Mouse (Mus musculus) liver, embryonic 13.5 days (tissue): Measurements from ENCODE around the gene Itga9. TPM values are rescaled to one million over a fixed set of nuclear protein-coding genes. Genes with fewer than 3 reads are reported as not detected.

Experiments used
- ATAC-seq: fragments of 200-750 bp; cut with Nextera tagmentation; 2 replicates; pipeline ENCODE4 v1.8.0; 2017; ENCODE audit warnings: low read depth, mild to moderate bottlenecking, moderate number of reproducible peaks, moderate library complexity
- DNase-seq: peaks from one replicate; pipeline ENCODE4 v3.0.0; 2022
- H3K27ac ChIP-seq: fragments of 300-500 bp; sonication (generic); 2 replicates; pipeline ENCODE4 v1.5.1; 2015; ENCODE audit warnings: moderate library complexity, mild to moderate bottlenecking, inconsistent platforms
- H3K27me3 ChIP-seq: fragments of 300-500 bp; sonication (generic); 2 replicates; pipeline ENCODE4 v1.6.1; 2015; ENCODE audit warnings: mild to moderate bottlenecking, inconsistent platforms
- H3K36me3 ChIP-seq: fragments of 300-500 bp; sonication (generic); 2 replicates; pipeline ENCODE4 v1.6.1; 2015; ENCODE audit warnings: mild to moderate bottlenecking, inconsistent platforms
- H3K4me1 ChIP-seq: fragments of 300-500 bp; sonication (generic); replicated peaks from 2 replicates; pipeline ENCODE4 v1.6.1; 2015; ENCODE audit warnings: inconsistent platforms
- H3K4me2 ChIP-seq: fragments of 300-500 bp; sonication (generic); 2 replicates; pipeline ENCODE4 v1.6.1; 2015; ENCODE audit warnings: inconsistent platforms, mild to moderate bottlenecking, moderate library complexity
- H3K4me3 ChIP-seq: fragments of 300-500 bp; sonication (generic); replicated peaks from 2 replicates; pipeline ENCODE4 v1.5.1; 2015; ENCODE audit warnings: mild to moderate bottlenecking, inconsistent platforms
- H3K9ac ChIP-seq: fragments of 300-500 bp; sonication (generic); 2 replicates; pipeline ENCODE4 v1.6.1; 2015; ENCODE audit warnings: mild to moderate bottlenecking, inconsistent platforms
- H3K9me3 ChIP-seq: fragments of 300-500 bp; sonication (generic); replicated peaks from 2 replicates; pipeline ENCODE4 v1.6.1; 2016; ENCODE audit warnings: inconsistent platforms
- WGBS: fragments of 180-500 bp; shearing (Covaris S2); methylation state at CpG from one replicate; pipeline ENCODE4 v1.1.7; 2015; ENCODE audit not compliant: insufficient replicate concordance; 5-methylcytosine and 5-hydroxymethylcytosine counted together
- polyA plus RNA-seq: library from polyadenylated mRNA; unstranded; fragments of >200 nt; fragmentation: Nextera tagmentation; extraction: Ambion mirVana; gene quantifications from 2 replicates; pipeline ENCODE4 v1.2.1, GENCODE M21; 2015

Itga9 gene
- polyA plus RNA-seq, 1 experiment from 2014 or later: 2.2 TPM

GRCm38 (mm10) chr9:118730871-118731390 is 124.4 kb downstream of the Itga9 start:
- Histone ChIP-seq H3K9ac (no peak overlapping the region), H3K4me2 (no peak overlapping the region), H3K27me3 (no peaks in the 10 kb centered on the region), H3K4me1 (no peaks in the 10 kb centered on the region), H3K4me3 (no peak overlapping the region), H3K27ac (no peak overlapping the region), H3K9me3 (no peaks in the 10 kb centered on the region), H3K36me3 (no peaks in the 10 kb centered on the region)
- DNase-seq: no peak
- no peak for ATAC-seq
- WGBS: 39% methylated on average over 5 of the region's 5 CpGs

GRCm38 (mm10) chr9:118731650-118732049 is 125.2 kb downstream of the Itga9 start:
- no peak overlapping the region for H3K4me3 ChIP-seq
- no peaks in the 10 kb centered on the region for H3K27me3 ChIP-seq
- ATAC-seq (no peak), DNase-seq (no peak)
- 50% methylated on average over 6 of the region's 6 CpGs for WGBS
- no peaks in the 10 kb centered on the region for H3K9me3 ChIP-seq
- H3K36me3 ChIP-seq: no peaks in the 10 kb centered on the region
- no peak overlapping the region for H3K27ac ChIP-seq
- no peak overlapping the region for H3K9ac ChIP-seq
- H3K4me2 ChIP-seq: no peak overlapping the region
- H3K4me1 ChIP-seq: no peaks in the 10 kb centered on the region

GRCm38 (mm10) chr9:118733601-118734000 is 127.1 kb downstream of the Itga9 start:
- Histone ChIP-seq H3K4me3 (no peak overlapping the region), H3K4me2 (no peak overlapping the region), H3K9me3 (no peaks in the 10 kb centered on the region), H3K27ac (no peak overlapping the region), H3K36me3 (no peaks in the 10 kb centered on the region), H3K27me3 (no peaks in the 10 kb centered on the region), H3K9ac (no peak overlapping the region), H3K4me1 (no peaks in the 10 kb centered on the region)
- no peak for DNase-seq
- WGBS: 23% methylated on average over 3 of the region's 3 CpGs
- ATAC-seq: no peak

- 44% methylated on average over 2 of the region's 2 CpGs for WGBS
- no peaks in the 10 kb centered on the region for H3K4me1 ChIP-seq
- H3K27ac ChIP-seq: no peak overlapping the region
- H3K4me2 ChIP-seq: no peak overlapping the region
- H3K4me3 ChIP-seq: no peak overlapping the region
- H3K27me3 ChIP-seq: no peaks in the 10 kb centered on the region
- no peak for ATAC-seq
- H3K36me3 ChIP-seq: no peaks in the 10 kb centered on the region
- DNase-seq: no peak
- no peak overlapping the region for H3K9ac ChIP-seq
- H3K9me3 ChIP-seq: no peaks in the 10 kb centered on the region
Observed at GRCm38 (mm10) chr9:118737124-118737523, 130.6 kb downstream of the Itga9 start.

GRCm38 (mm10) chr9:118737601-118738137 is 131.2 kb downstream of the Itga9 start:
- Histone ChIP-seq H3K27ac (no peak overlapping the region), H3K36me3 (no peaks in the 10 kb centered on the region), H3K4me1 (no peaks in the 10 kb centered on the region), H3K4me2 (no peak overlapping the region), H3K27me3 (no peaks in the 10 kb centered on the region), H3K9me3 (no peaks in the 10 kb centered on the region), H3K4me3 (no peak overlapping the region), H3K9ac (no peak overlapping the region)
- ATAC-seq: no peak
- no peak for DNase-seq
- 59% methylated on average over 9 of the region's 9 CpGs for WGBS

- Histone ChIP-seq H3K9me3 (no peaks in the 10 kb centered on the region), H3K9ac (no peak overlapping the region), H3K27ac (no peak overlapping the region), H3K4me1 (no peaks in the 10 kb centered on the region), H3K4me3 (no peak overlapping the region), H3K27me3 (no peaks in the 10 kb centered on the region), H3K4me2 (no peak overlapping the region), H3K36me3 (no peaks in the 10 kb centered on the region)
- ATAC-seq (no peak), DNase-seq (no peak)
- WGBS: 56% methylated on average over 5 of the region's 5 CpGs
Observed at GRCm38 (mm10) chr9:118738311-118738710, 131.8 kb downstream of the Itga9 start.

GRCm38 (mm10) chr9:118739071-118739470 is 132.6 kb downstream of the Itga9 start:
- no peak overlapping the region for H3K4me3 ChIP-seq
- no peak overlapping the region for H3K9ac ChIP-seq
- H3K36me3 ChIP-seq: no peaks in the 10 kb centered on the region
- no peaks in the 10 kb centered on the region for H3K27me3 ChIP-seq
- no peak overlapping the region for H3K27ac ChIP-seq
- no peaks in the 10 kb centered on the region for H3K4me1 ChIP-seq
- H3K9me3 ChIP-seq: no peaks in the 10 kb centered on the region
- DNase-seq: no peak
- ATAC-seq: no peak
- WGBS: 79% methylated on average over 3 of the region's 3 CpGs
- no peak overlapping the region for H3K4me2 ChIP-seq

GRCm38 (mm10) chr9:118739659-118740058 is 133.2 kb downstream of the Itga9 start:
- Histone ChIP-seq H3K36me3 (no peaks in the 10 kb centered on the region), H3K27me3 (no peaks in the 10 kb centered on the region), H3K27ac (no peak overlapping the region), H3K4me1 (no peaks in the 10 kb centered on the region), H3K9me3 (no peaks in the 10 kb centered on the region), H3K4me3 (no peak overlapping the region), H3K9ac (no peak overlapping the region), H3K4me2 (no peak overlapping the region)
- ATAC-seq (no peak), DNase-seq (no peak)
- WGBS: 54% methylated on average over 3 of the region's 3 CpGs

- DNase-seq: no peak
- H3K27ac ChIP-seq: no peak overlapping the region
- ATAC-seq: no peak
- no peaks in the 10 kb centered on the region for H3K36me3 ChIP-seq
- no peak overlapping the region for H3K4me3 ChIP-seq
- H3K27me3 ChIP-seq: no peaks in the 10 kb centered on the region
- no peak overlapping the region for H3K4me2 ChIP-seq
- H3K4me1 ChIP-seq: no peaks in the 10 kb centered on the region
- no peaks in the 10 kb centered on the region for H3K9me3 ChIP-seq
- H3K9ac ChIP-seq: no peak overlapping the region
- WGBS: 60% methylated on average over 9 of the region's 9 CpGs
Observed at GRCm38 (mm10) chr9:118741268-118741667, 134.8 kb downstream of the Itga9 start.

GRCm38 (mm10) chr9:118749335-118749949 is 143.0 kb downstream of the Itga9 start:
- H3K9me3 ChIP-seq: no peaks in the 10 kb centered on the region
- H3K36me3 ChIP-seq: no peaks in the 10 kb centered on the region
- ATAC-seq: no peak
- no peak overlapping the region for H3K4me2 ChIP-seq
- H3K9ac ChIP-seq: no peak overlapping the region
- H3K27me3 ChIP-seq: no peaks in the 10 kb centered on the region
- no peak for DNase-seq
- H3K27ac ChIP-seq: no peak overlapping the region
- H3K4me3 ChIP-seq: no peak overlapping the region
- 62% methylated on average over 8 of the region's 8 CpGs for WGBS
- no peaks in the 10 kb centered on the region for H3K4me1 ChIP-seq

- H3K9ac ChIP-seq: no peak overlapping the region
- no peaks in the 10 kb centered on the region for H3K27me3 ChIP-seq
- no peak for DNase-seq
- no peaks in the 10 kb centered on the region for H3K4me1 ChIP-seq
- H3K4me3 ChIP-seq: no peak overlapping the region
- H3K4me2 ChIP-seq: no peak overlapping the region
- WGBS: 43% methylated on average over 7 of the region's 7 CpGs
- H3K9me3 ChIP-seq: no peaks in the 10 kb centered on the region
- no peak overlapping the region for H3K27ac ChIP-seq
- H3K36me3 ChIP-seq: no peaks in the 10 kb centered on the region
- no peak for ATAC-seq
Observed at GRCm38 (mm10) chr9:118750828-118751227, 144.3 kb downstream of the Itga9 start.

- H3K9me3 ChIP-seq: no peaks in the 10 kb centered on the region
- DNase-seq: no peak
- no peak overlapping the region for H3K4me3 ChIP-seq
- no peak for ATAC-seq
- H3K4me2 ChIP-seq: no peak overlapping the region
- whole genome bisulfite sequencing: 58% methylated on average over 2 of the region's 2 CpGs
- no peaks in the 10 kb centered on the region for H3K36me3 ChIP-seq
- no peak overlapping the region for H3K27ac ChIP-seq
- H3K27me3 ChIP-seq: no peaks in the 10 kb centered on the region
- no peak overlapping the region for H3K9ac ChIP-seq
- no peaks in the 10 kb centered on the region for H3K4me1 ChIP-seq
Observed at GRCm38 (mm10) chr9:118752376-118752775, 145.9 kb downstream of the Itga9 start.
